Mouse (Mus musculus) cerebellum, postnatal 14 days (tissue): Measurements from ENCODE around the gene Chchd2.

ENCODE experiments used
- DNase-seq, 2 experiments: peaks; one replicate each; pipeline ENCODE4 v3.0.0; 2021; ENCODE audit warnings: mixed read lengths in 2 of 2

The Chchd2 gene

GRCm38 (mm10) chr5:129877731-129878455 lies 9.4 kb downstream of the Chchd2 start:
- no peak for DNase-seq

GRCm38 (mm10) chr5:129875098-129875497 lies 12.2 kb downstream of the Chchd2 start:
- DNase-seq: no peak

GRCm38 (mm10) chr5:129873942-129874341 lies 13.3 kb downstream of the Chchd2 start:
- no peak for DNase-seq

GRCm38 (mm10) chr5:129871238-129871637 lies 16.0 kb downstream of the Chchd2 start:
- DNase-seq: no peak

GRCm38 (mm10) chr5:129869238-129869995 lies 17.9 kb downstream of the Chchd2 start:
- DNase-seq: no peak

- DNase-seq: no peak
Observed at GRCm38 (mm10) chr5:129865841-129866240, 21.4 kb downstream of the Chchd2 start.

GRCm38 (mm10) chr5:129864467-129864866 lies 22.8 kb downstream of the Chchd2 start:
- peak; percentile 46 to 76 for DNase-seq

GRCm38 (mm10) chr5:129862325-129862724 lies 24.9 kb downstream of the Chchd2 start:
- DNase-seq: no peak

- DNase-seq: no peak
Observed at GRCm38 (mm10) chr5:129856414-129856813, 30.9 kb downstream of the Chchd2 start.

GRCm38 (mm10) chr5:129855163-129855562 lies 32.1 kb downstream of the Chchd2 start:
- no peak for DNase-seq

- no peak for DNase-seq
Observed at GRCm38 (mm10) chr5:129847558-129847820, 39.8 kb downstream of the Chchd2 start.

- DNase-seq: peak; percentile 96 to 98
Observed at GRCm38 (mm10) chr5:129846752-129847557, 40.3 kb downstream of the Chchd2 start, which contains the start of gene Sumf2. Gene Sumf2 (plus strand): TSS chr5:129846986.

GRCm38 (mm10) chr5:129844848-129845247 lies 42.4 kb downstream of the Chchd2 start:
- no peak for DNase-seq
